Mouse (Mus musculus): ENCODE measurements around the gene Wbp1. TPM values are rescaled to one million over a fixed set of nuclear protein-coding genes. Genes with fewer than 3 reads are reported as not detected.

Wbp1 gene
- polyA plus RNA-seq, 1 experiment from 2014 or later: 96.1 TPM

DNA sequence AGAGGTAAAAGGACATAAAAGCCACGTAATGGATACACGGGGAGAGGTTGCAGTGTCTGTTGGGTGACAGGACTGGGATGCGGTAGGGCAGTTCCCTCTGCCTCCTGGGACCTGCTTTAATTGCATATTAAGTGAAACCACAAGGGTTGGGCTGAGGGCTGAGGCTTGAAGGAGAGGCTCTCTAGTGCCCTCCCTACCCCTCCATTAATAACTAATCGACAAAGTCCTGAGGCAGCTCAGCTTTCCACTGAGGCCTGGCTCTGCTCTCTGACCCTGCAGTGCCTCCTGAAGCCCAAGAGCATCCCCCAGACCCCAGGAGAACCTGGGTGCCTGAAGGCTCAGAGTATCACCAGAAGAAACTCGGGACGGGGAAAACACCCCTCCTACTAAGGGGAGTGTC, 36.9 kb downstream of the Wbp1 start:
- Histone ChIP-seq H3K9me3 (replicated peaks; ENCODE audit: control insufficient read depth, low read length) (no peaks in the 10 kb centered on the region), H3K4me2 (ENCODE audit: low read depth, low read length) (no peak overlapping the region), H3K36me3 (ENCODE audit: control insufficient read depth, insufficient read depth) (peaks cover 4% of the 10 kb centered on the region; the same call in 1 of the 2 replicates), H3K9ac (ENCODE audit: low read length) (no peak overlapping the region), H3K4me1 (ENCODE audit: control insufficient read depth, insufficient read depth, low read length) (peaks cover 6% of the 10 kb centered on the region), H3K27ac (ENCODE audit: low read length) (no peak overlapping the region), H3K27me3 (ENCODE audit: control insufficient read depth, insufficient read depth, low read length) (peaks cover 61% of the 10 kb centered on the region), H3K4me3 (ENCODE audit: low read length) (no peak overlapping the region)
- no peak for ATAC-seq (replicated peaks; ENCODE audit: extremely low read depth, insufficient read depth, low FRiP score)
- WGBS: 20% methylated on average over 6 of the region's 6 CpGs

DNA sequence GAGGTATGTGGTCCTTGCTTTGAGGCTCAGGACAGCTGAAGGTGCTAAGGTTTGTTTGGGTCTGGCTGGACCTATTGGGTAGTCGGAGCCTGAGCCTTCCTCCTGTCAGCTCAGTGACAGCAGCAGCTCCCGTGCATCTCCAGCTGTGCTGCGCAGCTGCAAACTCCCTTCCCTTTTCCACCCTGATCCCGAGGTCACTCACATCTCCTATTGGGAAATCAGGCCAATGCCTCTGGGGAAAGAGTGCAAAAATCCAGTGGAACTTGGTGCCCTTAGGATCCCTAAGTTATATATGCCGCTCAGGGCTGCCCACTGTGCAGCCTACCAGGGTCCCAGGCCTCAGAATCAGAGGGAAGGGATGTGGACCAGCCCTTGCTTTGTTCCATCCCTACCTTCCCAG, 37.9 kb downstream of the Wbp1 start:
- H3K4me3 ChIP-seq (ENCODE audit: low read length): no peak overlapping the region
- peaks cover 54% of the 10 kb centered on the region for H3K27me3 ChIP-seq (ENCODE audit: control insufficient read depth, insufficient read depth, low read length)
- H3K36me3 ChIP-seq (ENCODE audit: control insufficient read depth, insufficient read depth): peaks cover 4% of the 10 kb centered on the region; the same call in 1 of the 2 replicates
- no peak overlapping the region for H3K9ac ChIP-seq (ENCODE audit: low read length)
- H3K4me2 ChIP-seq (ENCODE audit: low read depth, low read length): no peak overlapping the region
- ATAC-seq (replicated peaks; ENCODE audit: extremely low read depth, insufficient read depth, low FRiP score): no peak
- peaks cover 12% of the 10 kb centered on the region for H3K4me1 ChIP-seq (ENCODE audit: control insufficient read depth, insufficient read depth, low read length)
- H3K27ac ChIP-seq (ENCODE audit: low read length): no peak overlapping the region
- H3K9me3 ChIP-seq (replicated peaks; ENCODE audit: control insufficient read depth, low read length): no peaks in the 10 kb centered on the region
- WGBS: 18% methylated on average over 5 of the region's 5 CpGs

DNA sequence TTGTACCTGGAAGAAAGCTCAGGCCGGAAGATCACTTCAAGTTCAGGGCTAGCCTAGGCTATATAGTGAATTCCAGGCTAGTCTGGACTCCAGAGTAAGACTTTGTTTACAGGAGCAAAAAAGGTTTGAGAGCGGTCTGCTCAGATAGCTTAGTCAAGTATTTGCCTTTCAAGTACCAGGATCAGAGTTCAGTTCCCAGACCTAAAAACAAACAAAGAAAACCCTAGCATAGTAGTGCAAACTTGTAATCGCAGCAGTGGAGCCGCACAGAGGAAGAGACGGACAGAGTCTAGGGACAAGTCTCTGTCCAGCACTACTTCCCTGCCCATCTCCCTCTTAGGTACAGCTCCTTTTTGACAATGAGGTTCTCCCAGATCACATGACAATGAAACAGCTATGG, 41.1 kb downstream of the Wbp1 start:
- Histone ChIP-seq H3K4me2 (ENCODE audit: low read depth, low read length) (no peak overlapping the region), H3K27me3 (ENCODE audit: control insufficient read depth, insufficient read depth, low read length) (peaks cover 46% of the 10 kb centered on the region), H3K9ac (ENCODE audit: low read length) (no peak overlapping the region), H3K4me1 (ENCODE audit: control insufficient read depth, insufficient read depth, low read length) (peaks cover 9% of the 10 kb centered on the region), H3K36me3 (ENCODE audit: control insufficient read depth, insufficient read depth) (peaks cover 4% of the 10 kb centered on the region; the same call in 1 of the 2 replicates), H3K9me3 (replicated peaks; ENCODE audit: control insufficient read depth, low read length) (no peaks in the 10 kb centered on the region), H3K4me3 (ENCODE audit: low read length) (no peak overlapping the region), H3K27ac (ENCODE audit: low read length) (no peak overlapping the region)
- WGBS: 94% methylated on average over 5 of the region's 5 CpGs
- no peak for ATAC-seq (replicated peaks; ENCODE audit: extremely low read depth, insufficient read depth, low FRiP score)

DNA sequence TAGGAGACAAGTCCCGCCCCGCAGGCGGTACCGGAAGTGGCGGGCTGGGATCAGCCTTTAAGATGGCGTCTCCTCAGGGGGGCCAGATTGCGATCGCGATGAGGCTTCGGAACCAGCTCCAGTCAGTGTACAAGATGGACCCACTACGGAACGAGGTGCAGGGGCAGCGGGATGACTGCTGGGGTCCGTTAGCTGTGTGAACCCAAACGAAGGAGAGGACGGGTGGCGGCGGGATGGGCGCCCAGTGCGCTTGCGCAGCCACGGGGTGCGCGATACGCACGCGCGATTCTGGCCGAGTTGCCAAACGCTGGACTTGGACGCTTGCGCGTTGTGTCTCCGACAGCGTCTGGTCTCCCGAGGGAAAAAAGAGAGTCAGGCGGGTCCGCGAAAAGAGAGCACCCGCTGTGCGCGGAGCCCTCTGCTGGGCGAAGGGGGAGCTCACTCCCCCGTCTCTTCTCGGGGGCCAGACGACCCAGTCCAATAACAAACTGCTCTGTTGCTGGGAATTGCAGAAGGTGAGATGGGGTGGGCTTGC, 43.0 kb downstream of the Wbp1 start:
- Histone ChIP-seq H3K4me1 (ENCODE audit: control insufficient read depth, insufficient read depth, low read length) (peaks cover 9% of the 10 kb centered on the region), H3K27ac (ENCODE audit: low read length) (peak overlapping the region; percentile 84), H3K9ac (ENCODE audit: low read length) (peak overlapping the region; percentile 81), H3K4me2 (ENCODE audit: low read depth, low read length) (peak overlapping the region; percentile 91), H3K4me3 (ENCODE audit: low read length) (peak overlapping the region; percentile 79), H3K36me3 (ENCODE audit: control insufficient read depth, insufficient read depth) (peaks cover 4% of the 10 kb centered on the region; the same call in 1 of the 2 replicates), H3K27me3 (ENCODE audit: control insufficient read depth, insufficient read depth, low read length) (peaks cover 46% of the 10 kb centered on the region), H3K9me3 (replicated peaks; ENCODE audit: control insufficient read depth, low read length) (no peaks in the 10 kb centered on the region)
- ATAC-seq (replicated peaks; ENCODE audit: extremely low read depth, insufficient read depth, low FRiP score): peak; percentile 95
- WGBS: under 1% methylated on average over 46 of the region's 46 CpGs

DNA sequence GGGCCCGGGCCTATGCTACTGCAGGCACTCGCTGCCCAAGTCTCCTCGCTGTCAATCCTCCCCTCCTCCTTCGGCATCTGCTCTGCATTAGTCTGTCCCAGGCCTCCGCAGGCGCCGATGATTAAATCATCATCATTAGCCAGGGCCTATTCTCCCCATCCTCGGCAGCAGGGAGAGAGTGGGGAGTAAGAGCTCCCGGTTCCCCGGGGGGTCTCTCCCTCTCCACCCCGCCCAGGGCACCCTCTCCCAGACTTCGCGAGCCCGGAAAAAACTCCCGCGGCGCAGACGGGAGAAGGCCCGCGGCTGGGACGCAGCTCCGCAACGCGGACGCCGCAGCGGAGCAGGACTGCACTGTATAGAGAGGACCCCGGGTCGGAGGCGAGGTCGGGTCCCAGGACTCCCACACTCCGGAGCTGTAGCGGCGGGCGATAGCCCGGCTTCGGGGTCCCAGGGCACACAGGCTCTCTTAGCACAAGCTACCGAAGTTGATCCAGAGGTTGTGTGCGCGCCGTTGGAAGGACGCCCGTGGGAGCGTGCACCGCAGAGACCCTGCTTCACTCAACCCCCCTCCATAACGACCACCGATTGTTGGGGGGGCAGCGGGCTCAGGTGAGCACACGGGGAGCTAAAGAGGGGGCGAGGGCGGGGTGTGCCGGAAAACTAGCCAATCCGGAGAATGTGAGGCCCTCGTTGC, 43.6 kb downstream of the Wbp1 start, which contains the start of gene Pcgf1:
Gene Pcgf1 (plus strand): TSS at position 240 of the 694 bp plus-strand sequence.
- Histone ChIP-seq H3K4me1 (ENCODE audit: control insufficient read depth, insufficient read depth, low read length) (peaks cover 9% of the 10 kb centered on the region), H3K36me3 (ENCODE audit: control insufficient read depth, insufficient read depth) (peaks cover 4% of the 10 kb centered on the region; the same call in 1 of the 2 replicates), H3K27ac (ENCODE audit: low read length) (peak within 1 kb of the TSS; percentile 84), H3K9me3 (replicated peaks; ENCODE audit: control insufficient read depth, low read length) (no peaks in the 10 kb centered on the region), H3K4me2 (ENCODE audit: low read depth, low read length) (peak within 1 kb of the TSS; percentile 91), H3K4me3 (ENCODE audit: low read length) (peak within 1 kb of the TSS; percentile 79), H3K27me3 (ENCODE audit: control insufficient read depth, insufficient read depth, low read length) (peaks cover 44% of the 10 kb centered on the region), H3K9ac (ENCODE audit: low read length) (peak within 1 kb of the TSS; percentile 81)
- under 1% methylated on average over 54 of the region's 54 CpGs for WGBS
- peak; percentile 42 for ATAC-seq (replicated peaks; ENCODE audit: extremely low read depth, insufficient read depth, low FRiP score)

DNA sequence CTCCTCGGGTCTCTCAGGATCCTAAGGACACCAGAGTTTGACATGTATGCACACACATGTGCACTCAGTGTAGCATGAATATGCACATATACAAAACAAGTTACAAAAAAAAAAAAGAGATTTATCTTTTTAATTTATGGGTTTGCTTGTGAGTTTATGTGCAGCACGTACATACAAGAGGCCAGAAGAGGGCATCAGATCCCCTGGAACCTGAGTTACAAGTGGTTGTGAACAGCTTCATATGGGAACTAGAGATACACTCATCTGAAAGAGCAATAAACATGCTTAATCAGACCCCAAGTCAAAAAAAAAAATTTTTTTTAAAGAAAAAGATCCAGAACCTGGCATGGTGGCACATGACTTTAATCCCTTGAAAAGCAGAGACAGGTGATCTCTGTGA, 46.4 kb downstream of the Wbp1 start:
- no peak for ATAC-seq (replicated peaks; ENCODE audit: extremely low read depth, insufficient read depth, low FRiP score)
- Histone ChIP-seq H3K27me3 (ENCODE audit: control insufficient read depth, insufficient read depth, low read length) (peaks cover 66% of the 10 kb centered on the region), H3K4me1 (ENCODE audit: control insufficient read depth, insufficient read depth, low read length) (peaks cover 15% of the 10 kb centered on the region), H3K4me3 (ENCODE audit: low read length) (no peak overlapping the region), H3K36me3 (ENCODE audit: control insufficient read depth, insufficient read depth) (no peaks in the 10 kb centered on the region), H3K27ac (ENCODE audit: low read length) (no peak overlapping the region), H3K9me3 (replicated peaks; ENCODE audit: control insufficient read depth, low read length) (no peaks in the 10 kb centered on the region), H3K4me2 (ENCODE audit: low read depth, low read length) (no peak overlapping the region), H3K9ac (ENCODE audit: low read length) (no peak overlapping the region)
- 11% methylated on average over 2 of the region's 2 CpGs for WGBS

DNA sequence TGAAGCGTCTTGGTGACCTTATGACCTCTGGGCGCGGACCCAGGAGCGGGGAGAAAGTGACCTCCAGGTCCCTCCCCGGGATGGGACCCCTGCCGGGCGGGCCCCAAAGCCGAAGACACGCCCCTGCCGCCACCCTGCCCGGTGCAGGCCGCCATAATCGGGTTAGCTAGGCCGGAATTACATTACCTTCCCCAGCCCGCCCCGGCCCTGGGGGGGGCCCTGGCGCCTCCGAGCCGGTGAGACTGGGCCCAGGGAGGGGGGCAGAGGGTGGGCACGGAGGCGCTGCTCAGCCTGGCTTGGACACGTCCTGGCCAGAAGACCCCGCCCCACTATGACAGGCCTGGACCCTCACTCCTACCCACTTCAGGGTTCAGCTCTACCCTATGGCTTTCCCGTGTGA, 50.1 kb downstream of the Wbp1 start:
- Histone ChIP-seq H3K4me3 (ENCODE audit: low read length) (0 out of 2 replicates have a peak overlapping the region, but pooled peaks have one; percentile 6), H3K27me3 (ENCODE audit: control insufficient read depth, insufficient read depth, low read length) (peaks cover 93% of the 10 kb centered on the region), H3K9ac (ENCODE audit: low read length) (no peak overlapping the region), H3K9me3 (replicated peaks; ENCODE audit: control insufficient read depth, low read length) (no peaks in the 10 kb centered on the region), H3K27ac (ENCODE audit: low read length) (no peak overlapping the region), H3K4me2 (ENCODE audit: low read depth, low read length) (no peak overlapping the region), H3K4me1 (ENCODE audit: control insufficient read depth, insufficient read depth, low read length) (peaks cover 12% of the 10 kb centered on the region; the same call in 1 of the 2 replicates), H3K36me3 (ENCODE audit: control insufficient read depth, insufficient read depth) (no peaks in the 10 kb centered on the region)
- 3% methylated on average over 24 of the region's 24 CpGs for WGBS
- no peak for ATAC-seq (replicated peaks; ENCODE audit: extremely low read depth, insufficient read depth, low FRiP score)

DNA sequence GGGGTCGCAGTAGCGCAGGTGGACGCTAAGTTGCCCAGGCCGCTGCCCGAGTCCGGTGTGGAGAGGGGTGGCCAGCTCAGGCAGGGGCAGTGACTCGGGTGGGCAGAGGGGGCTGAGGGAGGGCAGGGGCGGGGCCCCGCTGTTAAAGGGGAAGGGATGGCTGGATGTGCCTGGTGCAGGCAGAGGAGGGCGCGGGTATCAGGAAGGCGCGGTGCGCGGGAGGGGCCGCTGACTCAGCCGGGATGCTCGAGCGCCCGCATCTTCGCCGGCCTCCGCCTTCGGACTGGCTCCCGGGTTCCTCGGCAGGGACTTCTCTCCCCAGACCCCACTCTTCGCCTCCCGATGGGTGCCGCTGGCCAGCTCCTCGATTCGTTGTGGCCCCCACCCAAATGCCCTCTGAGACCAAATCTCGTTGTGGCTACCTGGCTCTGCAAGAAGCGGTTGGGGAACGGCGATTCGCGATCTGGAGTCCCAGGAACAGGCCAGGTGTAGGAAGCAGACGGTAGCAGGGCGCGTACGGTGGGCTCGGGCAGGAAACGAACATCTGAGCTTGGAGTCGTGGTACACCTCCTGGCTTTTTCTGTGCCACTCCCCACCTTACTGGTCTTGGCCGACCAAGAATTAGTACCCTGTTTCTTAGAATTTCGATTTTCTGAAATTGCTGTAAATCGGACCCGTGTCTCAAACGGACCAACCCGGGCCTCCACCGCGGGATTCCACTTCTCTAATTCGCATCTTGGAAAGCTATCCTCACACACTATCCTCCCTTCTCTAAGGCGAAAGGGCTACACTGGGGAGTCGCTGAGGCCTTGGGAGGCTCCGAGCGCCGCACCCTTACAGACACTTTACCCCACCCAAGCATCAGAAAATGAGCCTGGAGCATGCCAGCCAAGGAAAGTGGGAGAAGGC, 50.8 kb downstream of the Wbp1 start:
- Histone ChIP-seq H3K9ac (ENCODE audit: low read length) (no peak overlapping the region), H3K4me2 (ENCODE audit: low read depth, low read length) (peak overlapping the region; percentile 19; the same call in 1 of the 2 replicates)
- no peak for ATAC-seq (replicated peaks; ENCODE audit: extremely low read depth, insufficient read depth, low FRiP score)

DNA sequence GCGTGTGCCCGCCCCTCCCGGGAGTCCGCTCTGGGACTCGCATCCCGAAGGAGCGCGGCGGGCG, 51.3 kb downstream of the Wbp1 start, which contains the start of gene Tlx2:
Gene Tlx2 (minus strand): TSS at position 47 of the 64 bp plus-strand sequence.
- Histone ChIP-seq H3K27ac (ENCODE audit: low read length) (no peak within 1 kb of the TSS), H3K4me3 (ENCODE audit: low read length) (peak within 1 kb of the TSS; percentile 34), H3K36me3 (ENCODE audit: control insufficient read depth, insufficient read depth) (no peaks in the 10 kb centered on the region), H3K27me3 (ENCODE audit: control insufficient read depth, insufficient read depth, low read length) (peaks cover 95% of the 10 kb centered on the region), H3K4me1 (ENCODE audit: control insufficient read depth, insufficient read depth, low read length) (peaks cover 12% of the 10 kb centered on the region; the same call in 1 of the 2 replicates), H3K4me2 (ENCODE audit: low read depth, low read length) (peak within 1 kb of the TSS; percentile 56; the same call in 1 of the 2 replicates), H3K9ac (ENCODE audit: low read length) (no peak within 1 kb of the TSS), H3K9me3 (replicated peaks; ENCODE audit: control insufficient read depth, low read length) (no peaks in the 10 kb centered on the region)
- 2% methylated on average over 10 of the region's 10 CpGs for WGBS
- ATAC-seq (replicated peaks; ENCODE audit: extremely low read depth, insufficient read depth, low FRiP score): no peak

More for the DNA sequence above, 50.8 kb downstream of the Wbp1 start:
- Histone ChIP-seq H3K36me3 (ENCODE audit: control insufficient read depth, insufficient read depth) (no peaks in the 10 kb centered on the region), H3K27ac (ENCODE audit: low read length) (no peak overlapping the region), H3K4me1 (ENCODE audit: control insufficient read depth, insufficient read depth, low read length) (peaks cover 12% of the 10 kb centered on the region; the same call in 1 of the 2 replicates), H3K9me3 (replicated peaks; ENCODE audit: control insufficient read depth, low read length) (no peaks in the 10 kb centered on the region), H3K4me3 (ENCODE audit: low read length) (peak overlapping the region; percentile 34), H3K27me3 (ENCODE audit: control insufficient read depth, insufficient read depth, low read length) (peaks cover 94% of the 10 kb centered on the region)
- WGBS: under 1% methylated on average over 57 of the region's 58 CpGs
